Mouse (Mus musculus): ENCODE results near the gene Tmem9.

DNA sequence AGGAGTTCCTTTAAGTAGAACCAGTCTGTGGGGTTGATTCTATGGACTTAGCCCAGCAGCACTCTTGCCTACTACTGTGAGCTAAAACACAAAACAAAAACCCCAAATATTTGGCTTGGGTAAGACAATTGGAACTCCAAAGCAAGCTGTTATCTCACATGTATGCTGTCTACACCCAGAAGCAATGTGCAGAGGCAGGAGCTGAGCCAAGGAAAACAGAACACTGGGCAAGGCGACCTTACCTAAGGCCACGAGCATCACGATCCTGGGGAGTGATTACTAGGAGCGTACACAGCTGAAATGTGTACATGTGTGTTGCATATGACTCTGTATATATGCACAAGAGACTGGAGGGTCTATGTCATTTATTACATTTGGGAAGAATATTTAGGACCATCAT, 5.6 kb downstream of the Tmem9 start:
- TF ChIP-seq CTCF (IDR thresholded peaks at IDR 0.05; ENCODE audit: extremely low read depth, insufficient read depth, insufficient read length, insufficient replicate concordance) = no peak
- no peak for TF ChIP-seq POLR2A (IDR thresholded peaks at IDR 0.05; ENCODE audit: low read depth, low read length)
